Mouse (Mus musculus) bone marrow macrophage, adult 2 months (primary cell): ENCODE results near the gene Car4.

Experiments used
- CTCF ChIP-seq: IDR thresholded peaks from 2 replicates; pipeline ENCODE4 v1.5.1; 2012; ENCODE audit warnings: low read depth, mild to moderate bottlenecking, low read length, moderate library complexity
- POLR2A ChIP-seq: IDR thresholded peaks from 2 replicates; pipeline ENCODE4 v1.6.1; 2012; ENCODE audit warnings: mild to moderate bottlenecking, low read depth, low read length, borderline replicate concordance

DNA sequence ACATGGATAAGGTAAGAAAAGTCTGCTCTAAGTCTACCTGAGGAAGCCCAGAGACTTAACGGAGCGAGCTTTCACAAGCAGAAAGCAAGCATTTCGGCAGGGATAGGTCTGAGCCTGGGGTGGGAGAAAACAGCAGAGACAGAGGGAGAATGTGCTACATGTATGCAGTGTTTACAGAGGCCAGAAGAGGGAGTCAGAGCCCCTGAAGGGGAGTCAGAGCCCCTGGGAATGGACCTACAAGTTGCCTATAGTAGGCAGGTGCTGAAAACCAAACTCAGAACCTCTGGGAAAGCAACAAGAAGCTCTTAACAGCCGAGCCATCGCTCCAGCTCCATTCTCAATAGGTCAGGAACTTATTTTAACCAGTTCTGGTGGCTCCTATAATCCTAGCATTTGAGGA, 42.9 kb upstream of the Car4 start:
- TF ChIP-seq CTCF (no peak), POLR2A (no peak)
